Mouse (Mus musculus): ENCODE data around the gene Hyal2. TPM values are rescaled to one million over a fixed set of nuclear protein-coding genes. Genes with fewer than 3 reads are reported as not detected.

Hyal2 gene
- polyA plus RNA-seq, 1 experiment from 2014 or later = 60.1 TPM

GRCm38 (mm10) chr9:107590773-107591060 is 23.0 kb downstream of the Hyal2 start:
- no peak overlapping the region for H3K27ac ChIP-seq (ENCODE audit: low read depth, low read length)
- H3K4me2 ChIP-seq (ENCODE audit: low read length) = no peak overlapping the region
- no peaks in the 10 kb centered on the region for H3K27me3 ChIP-seq (replicated peaks; ENCODE audit: control insufficient read depth, insufficient read depth, low read length)
- 97% methylated on average over 6 of the region's 6 CpGs for WGBS
- H3K36me3 ChIP-seq (ENCODE audit: control insufficient read depth, insufficient read depth, low read length) = peaks cover 21% of the 10 kb centered on the region
- H3K9ac ChIP-seq (ENCODE audit: low read depth, low read length) = no peak overlapping the region
- H3K9me3 ChIP-seq (ENCODE audit: control insufficient read depth, low read length) = no peaks in the 10 kb centered on the region
- no peak overlapping the region for H3K4me3 ChIP-seq (ENCODE audit: low read length)
- H3K4me1 ChIP-seq (ENCODE audit: control insufficient read depth, insufficient read depth, low read depth, low read length) = peaks cover 10% of the 10 kb centered on the region
- ATAC-seq = no peak

- H3K27me3 ChIP-seq (replicated peaks; ENCODE audit: control insufficient read depth, insufficient read depth, low read length) = no peaks in the 10 kb centered on the region
- ATAC-seq = no peak
- no peak overlapping the region for H3K27ac ChIP-seq (ENCODE audit: low read depth, low read length)
Measured at GRCm38 (mm10) chr9:107593101-107593976, 25.6 kb downstream of the Hyal2 start.

GRCm38 (mm10) chr9:107594281-107595062 is 26.7 kb downstream of the Hyal2 start:
- 65% methylated on average over 8 of the region's 8 CpGs for WGBS
- Histone ChIP-seq H3K27me3 (replicated peaks; ENCODE audit: control insufficient read depth, insufficient read depth, low read length) (no peaks in the 10 kb centered on the region), H3K9me3 (ENCODE audit: control insufficient read depth, low read length) (no peaks in the 10 kb centered on the region), H3K27ac (ENCODE audit: low read depth, low read length) (no peak overlapping the region), H3K4me1 (ENCODE audit: control insufficient read depth, insufficient read depth, low read depth, low read length) (peaks cover 3% of the 10 kb centered on the region; the same call in 1 of the 2 replicates), H3K4me3 (ENCODE audit: low read length) (no peak overlapping the region), H3K9ac (ENCODE audit: low read depth, low read length) (no peak overlapping the region), H3K36me3 (ENCODE audit: control insufficient read depth, insufficient read depth, low read length) (peaks cover 21% of the 10 kb centered on the region), H3K4me2 (ENCODE audit: low read length) (no peak overlapping the region)
- ATAC-seq = no peak

More at GRCm38 (mm10) chr9:107593101-107593976, 25.6 kb downstream of the Hyal2 start:
- H3K4me2 ChIP-seq (ENCODE audit: low read length) = no peak overlapping the region
- H3K4me3 ChIP-seq (ENCODE audit: low read length) = no peak overlapping the region
- H3K36me3 ChIP-seq (ENCODE audit: control insufficient read depth, insufficient read depth, low read length) = peaks cover 21% of the 10 kb centered on the region
- no peaks in the 10 kb centered on the region for H3K9me3 ChIP-seq (ENCODE audit: control insufficient read depth, low read length)
- H3K9ac ChIP-seq (ENCODE audit: low read depth, low read length) = no peak overlapping the region
- peaks cover 6% of the 10 kb centered on the region for H3K4me1 ChIP-seq (ENCODE audit: control insufficient read depth, insufficient read depth, low read depth, low read length)
- WGBS = 76% methylated on average over 11 of the region's 11 CpGs

GRCm38 (mm10) chr9:107596619-107597569 is 29.1 kb downstream of the Hyal2 start:
- H3K27me3 ChIP-seq (replicated peaks; ENCODE audit: control insufficient read depth, insufficient read depth, low read length) = no peaks in the 10 kb centered on the region
- H3K9me3 ChIP-seq (ENCODE audit: control insufficient read depth, low read length) = no peaks in the 10 kb centered on the region
- H3K4me3 ChIP-seq (ENCODE audit: low read length) = no peak overlapping the region
- H3K9ac ChIP-seq (ENCODE audit: low read depth, low read length) = no peak overlapping the region
- H3K4me1 ChIP-seq (ENCODE audit: control insufficient read depth, insufficient read depth, low read depth, low read length) = peaks cover 6% of the 10 kb centered on the region
- 89% methylated on average over 11 of the region's 11 CpGs for WGBS
- no peak overlapping the region for H3K27ac ChIP-seq (ENCODE audit: low read depth, low read length)
- H3K4me2 ChIP-seq (ENCODE audit: low read length) = no peak overlapping the region
- ATAC-seq = no peak
- H3K36me3 ChIP-seq (ENCODE audit: control insufficient read depth, insufficient read depth, low read length) = peaks cover 6% of the 10 kb centered on the region

GRCm38 (mm10) chr9:107598385-107598784 is 30.6 kb downstream of the Hyal2 start:
- ATAC-seq = no peak
- H3K4me3 ChIP-seq (ENCODE audit: low read length) = no peak overlapping the region
- 81% methylated on average over 5 of the region's 5 CpGs for WGBS
- H3K4me1 ChIP-seq (ENCODE audit: control insufficient read depth, insufficient read depth, low read depth, low read length) = peaks cover 7% of the 10 kb centered on the region
- H3K27ac ChIP-seq (ENCODE audit: low read depth, low read length) = no peak overlapping the region
- no peak overlapping the region for H3K4me2 ChIP-seq (ENCODE audit: low read length)
- no peaks in the 10 kb centered on the region for H3K27me3 ChIP-seq (replicated peaks; ENCODE audit: control insufficient read depth, insufficient read depth, low read length)
- no peaks in the 10 kb centered on the region for H3K9me3 ChIP-seq (ENCODE audit: control insufficient read depth, low read length)
- H3K36me3 ChIP-seq (ENCODE audit: control insufficient read depth, insufficient read depth, low read length) = 0 out of 2 replicates have a peak, but pooled peaks cover 3% of the 10 kb centered on the region
- no peak overlapping the region for H3K9ac ChIP-seq (ENCODE audit: low read depth, low read length)

GRCm38 (mm10) chr9:107599433-107599832 is 31.7 kb downstream of the Hyal2 start:
- Histone ChIP-seq H3K4me1 (ENCODE audit: control insufficient read depth, insufficient read depth, low read depth, low read length) (peaks cover 7% of the 10 kb centered on the region), H3K27ac (ENCODE audit: low read depth, low read length) (no peak overlapping the region), H3K4me2 (ENCODE audit: low read length) (no peak overlapping the region), H3K9ac (ENCODE audit: low read depth, low read length) (no peak overlapping the region), H3K27me3 (replicated peaks; ENCODE audit: control insufficient read depth, insufficient read depth, low read length) (no peaks in the 10 kb centered on the region), H3K9me3 (ENCODE audit: control insufficient read depth, low read length) (no peaks in the 10 kb centered on the region), H3K36me3 (ENCODE audit: control insufficient read depth, insufficient read depth, low read length) (no peaks in the 10 kb centered on the region), H3K4me3 (ENCODE audit: low read length) (no peak overlapping the region)
- 95% methylated on average over 9 of the region's 9 CpGs for WGBS
- ATAC-seq = no peak

GRCm38 (mm10) chr9:107599842-107600241 is 32.1 kb downstream of the Hyal2 start:
- ATAC-seq = no peak
- 70% methylated on average over 14 of the region's 14 CpGs for WGBS
- Histone ChIP-seq H3K27me3 (replicated peaks; ENCODE audit: control insufficient read depth, insufficient read depth, low read length) (no peaks in the 10 kb centered on the region), H3K9ac (ENCODE audit: low read depth, low read length) (no peak overlapping the region), H3K4me2 (ENCODE audit: low read length) (no peak overlapping the region), H3K4me3 (ENCODE audit: low read length) (no peak overlapping the region), H3K36me3 (ENCODE audit: control insufficient read depth, insufficient read depth, low read length) (no peaks in the 10 kb centered on the region), H3K27ac (ENCODE audit: low read depth, low read length) (no peak overlapping the region), H3K9me3 (ENCODE audit: control insufficient read depth, low read length) (no peaks in the 10 kb centered on the region), H3K4me1 (ENCODE audit: control insufficient read depth, insufficient read depth, low read depth, low read length) (peaks cover 7% of the 10 kb centered on the region)

- Histone ChIP-seq H3K4me1 (ENCODE audit: control insufficient read depth, insufficient read depth, low read depth, low read length) (peaks cover 7% of the 10 kb centered on the region), H3K9ac (ENCODE audit: low read depth, low read length) (no peak overlapping the region), H3K27ac (ENCODE audit: low read depth, low read length) (no peak overlapping the region), H3K36me3 (ENCODE audit: control insufficient read depth, insufficient read depth, low read length) (no peaks in the 10 kb centered on the region), H3K27me3 (replicated peaks; ENCODE audit: control insufficient read depth, insufficient read depth, low read length) (no peaks in the 10 kb centered on the region), H3K4me3 (ENCODE audit: low read length) (no peak overlapping the region), H3K4me2 (ENCODE audit: low read length) (no peak overlapping the region), H3K9me3 (ENCODE audit: control insufficient read depth, low read length) (no peaks in the 10 kb centered on the region)
- WGBS = 80% methylated on average over 12 of the region's 12 CpGs
- no peak for ATAC-seq
Measured at GRCm38 (mm10) chr9:107600745-107601144, 33.0 kb downstream of the Hyal2 start.

All from hindbrain, embryonic 16.5 days (tissue).